Mouse (Mus musculus) spleen, adult 2 months (tissue): ENCODE measurements at regions not wholly inside any gene's neighbourhood (a gene's known extent, or its start where the extent isn't known, plus 50 kb on each side); places are given as distances from the start of the nearest gene placed in this dataset.

ENCODE experiments used
- CTCF ChIP-seq: fragments of 200-500 bp; IDR thresholded peaks from 2 replicates; pipeline ENCODE4 v1.5.1; 2011; ENCODE audit warnings: mild to moderate bottlenecking, inconsistent platforms; ENCODE audit not compliant: insufficient read depth, insufficient read length, insufficient replicate concordance; ENCODE audit errors: extremely low read depth
- POLR2A ChIP-seq: fragments of 200-500 bp; IDR thresholded peaks from 2 replicates; pipeline ENCODE4 v1.6.1; 2011; ENCODE audit warnings: low read depth, low read length, inconsistent platforms

- TF ChIP-seq POLR2A, result no peak
- TF ChIP-seq CTCF, result no peak
These were observed 69.1 kb upstream of the Prr30 start for GRCm38 (mm10) chr14:101269048-101269789.
